Mouse (Mus musculus): ENCODE data around the gene Vapa.
"Not testable (repeated sequence)": the region's sequence is repeated elsewhere in the genome, so short reads cannot be mapped to it uniquely, and the experiment has no call there.

Gene Vapa

DNA sequence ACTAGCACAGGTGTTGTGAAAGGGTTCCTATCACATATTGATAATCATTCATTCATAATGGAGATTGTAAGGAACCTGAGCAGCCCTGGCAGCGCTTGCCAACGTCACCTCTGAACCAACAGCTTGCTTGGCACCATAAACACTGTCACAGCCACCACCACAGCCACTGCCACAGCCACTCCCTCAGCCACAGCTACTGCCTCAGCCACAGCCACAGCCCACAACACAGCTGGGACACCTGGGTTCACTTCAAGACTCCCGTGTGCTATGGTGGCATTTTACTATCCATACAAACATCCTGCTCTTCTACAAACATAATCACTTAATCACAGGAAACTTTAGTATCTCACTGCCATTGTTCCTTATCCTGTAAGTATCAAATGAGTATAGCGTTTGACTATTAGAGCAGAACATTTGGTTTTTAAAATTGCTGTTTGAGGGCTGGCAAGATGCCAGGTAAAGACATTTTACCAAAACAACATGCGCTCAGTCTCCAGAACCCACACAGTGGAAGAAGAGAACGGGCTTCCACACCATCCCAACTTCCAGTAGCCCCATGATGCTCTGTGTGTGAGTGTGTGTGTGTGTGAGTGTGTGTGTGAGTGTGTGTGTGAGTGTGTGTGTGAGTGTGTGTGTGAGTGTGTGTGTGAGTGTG is 51.9 kb downstream of the Vapa start:
- DNase-seq: no peak

DNA sequence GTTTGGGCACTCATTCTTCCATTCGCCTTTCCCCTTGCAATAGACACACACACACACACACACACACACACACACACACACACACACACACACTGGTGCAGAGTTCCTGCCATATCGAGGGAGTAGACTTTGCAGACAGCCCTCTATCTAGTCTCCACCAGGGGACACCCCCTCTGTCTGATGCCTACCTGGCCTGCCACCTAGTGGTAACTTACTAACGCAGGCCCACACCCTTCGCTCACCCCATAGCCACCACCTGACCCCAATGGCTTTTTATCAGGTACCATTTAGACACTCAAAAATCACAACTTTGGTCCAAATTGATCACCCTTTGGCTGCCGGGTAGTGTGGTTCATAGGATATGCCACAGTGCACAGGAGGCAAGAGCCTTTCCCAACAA is 54.1 kb downstream of the Vapa start:
- DNase-seq: peak; percentile 41

DNA sequence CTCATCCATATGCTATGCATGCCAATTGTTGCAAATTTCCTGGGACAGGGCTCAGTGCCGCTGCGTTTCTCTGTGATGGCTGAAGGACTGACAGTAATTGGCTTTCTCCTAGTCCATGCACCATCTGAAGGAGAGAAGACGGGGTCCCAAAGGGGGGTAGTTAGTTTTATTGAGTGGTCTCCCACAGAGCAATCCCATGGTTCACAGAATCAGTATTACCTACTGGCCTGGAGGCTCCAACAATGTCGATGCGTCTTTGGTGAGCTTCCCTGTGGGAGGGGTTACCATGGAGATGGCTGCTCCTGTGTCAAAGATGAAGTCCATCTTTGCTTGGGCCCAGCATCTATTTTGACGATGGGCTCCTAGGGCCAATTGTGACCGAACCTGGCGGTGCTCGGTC is 54.6 kb downstream of the Vapa start:
- DNase-seq: no peak

DNA sequence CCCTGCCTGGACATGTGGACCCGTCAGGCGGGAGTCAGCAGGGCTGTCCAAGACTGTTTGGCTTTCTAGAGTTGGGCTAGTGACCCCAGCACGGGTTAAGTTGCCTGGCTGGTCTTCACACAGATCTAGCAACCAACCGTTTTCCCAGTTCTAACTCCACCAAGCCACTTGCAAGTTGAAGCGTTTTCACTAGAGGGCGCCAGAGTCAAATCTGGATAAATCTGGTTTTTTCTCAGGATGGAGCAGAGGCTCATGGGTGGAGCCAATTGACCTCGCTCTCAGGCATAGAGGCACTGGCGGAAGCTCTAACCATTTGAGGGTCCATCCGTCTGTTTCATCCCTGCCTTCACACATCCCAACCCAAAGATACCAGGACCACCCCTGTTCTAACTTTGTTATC is 55.1 kb downstream of the Vapa start:
- DNase-seq: peak; percentile 86

DNA sequence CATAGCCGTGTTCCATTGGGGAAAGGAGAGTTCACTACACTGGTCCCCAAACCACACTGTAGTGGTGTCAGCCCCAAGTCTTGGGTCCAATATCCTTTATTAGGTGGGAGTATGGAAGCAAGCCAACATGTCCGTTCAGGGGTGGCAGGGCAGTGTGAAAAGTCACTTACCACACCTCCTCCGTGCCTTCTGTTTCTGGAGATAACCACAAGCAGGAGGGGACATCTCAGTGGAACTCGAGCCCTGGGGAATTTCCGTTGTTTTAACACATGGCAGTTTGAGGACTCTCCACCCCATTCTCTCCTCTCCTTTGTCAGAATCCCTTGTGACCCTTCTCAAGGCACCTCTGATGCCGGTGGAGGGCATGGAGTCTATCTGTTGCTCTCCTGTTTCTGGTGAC is 56.1 kb downstream of the Vapa start:
- DNase-seq: no peak

DNA sequence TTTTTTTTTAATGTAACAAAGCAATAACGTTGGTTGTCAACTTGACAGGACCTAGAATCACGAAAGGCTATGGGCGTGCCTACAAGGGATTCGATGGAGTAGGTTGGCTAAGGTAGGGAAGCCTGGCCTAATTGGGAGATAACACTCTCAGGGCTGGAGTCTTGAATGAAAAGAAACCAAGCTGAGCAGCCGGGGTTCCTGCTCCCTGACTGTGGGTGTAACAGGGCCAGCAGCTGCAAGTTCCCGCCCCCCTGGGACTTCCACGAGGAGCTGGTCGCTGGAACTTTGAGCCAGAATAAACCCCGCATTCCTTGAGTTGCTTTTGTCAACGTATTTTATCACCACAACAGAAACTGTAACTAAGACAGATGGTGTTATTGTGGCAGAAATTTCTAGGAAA is 56.6 kb downstream of the Vapa start:
- DNase-seq: no peak

DNA sequence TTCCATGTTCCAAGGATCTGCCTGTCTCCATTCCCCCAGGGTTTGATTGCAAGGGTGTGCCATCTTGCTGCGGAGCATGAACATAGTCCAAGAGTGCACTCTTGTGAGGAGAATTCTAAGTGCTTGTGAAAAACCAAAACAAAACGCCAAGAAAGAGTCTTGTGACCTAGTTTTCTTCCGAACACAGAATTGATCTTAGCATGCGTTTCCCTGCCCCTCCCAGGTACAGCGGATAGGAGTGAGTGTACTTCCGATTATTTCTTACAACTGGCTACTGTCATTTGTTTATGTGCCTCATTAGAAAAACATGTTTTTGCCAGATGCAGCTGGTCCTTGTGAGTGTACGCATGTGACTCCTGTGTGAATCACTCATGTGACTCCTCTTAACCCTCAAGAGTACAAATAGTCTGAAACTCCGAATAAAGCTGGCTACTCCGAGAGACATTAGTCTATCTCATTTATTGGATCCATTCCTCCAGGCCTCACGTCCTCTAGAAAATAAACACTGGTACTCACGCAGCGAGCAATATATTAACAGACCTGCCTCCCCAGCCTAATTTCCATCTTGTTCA is 60.8 kb downstream of the Vapa start:
- DNase-seq: no peak

DNA sequence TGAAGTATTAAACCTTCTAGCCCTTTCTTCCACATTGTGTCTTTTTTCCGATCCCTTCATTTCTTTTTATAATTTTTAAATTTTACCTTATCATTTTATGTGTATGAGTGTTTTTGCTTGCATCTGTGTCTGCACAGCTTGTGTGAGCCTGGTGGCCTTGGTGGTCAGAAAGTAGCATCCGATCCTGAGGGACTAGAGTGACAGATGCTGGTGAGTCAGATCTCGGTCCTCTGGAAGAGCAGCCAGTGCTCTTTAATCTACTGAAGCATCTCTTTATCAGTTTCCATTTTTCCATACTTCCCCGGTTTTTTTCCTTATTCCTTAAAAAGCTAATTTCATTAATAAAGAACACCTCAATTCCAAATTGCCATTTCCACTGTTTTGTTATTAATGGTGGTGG is 63.0 kb downstream of the Vapa start:
- no peak for DNase-seq

DNA sequence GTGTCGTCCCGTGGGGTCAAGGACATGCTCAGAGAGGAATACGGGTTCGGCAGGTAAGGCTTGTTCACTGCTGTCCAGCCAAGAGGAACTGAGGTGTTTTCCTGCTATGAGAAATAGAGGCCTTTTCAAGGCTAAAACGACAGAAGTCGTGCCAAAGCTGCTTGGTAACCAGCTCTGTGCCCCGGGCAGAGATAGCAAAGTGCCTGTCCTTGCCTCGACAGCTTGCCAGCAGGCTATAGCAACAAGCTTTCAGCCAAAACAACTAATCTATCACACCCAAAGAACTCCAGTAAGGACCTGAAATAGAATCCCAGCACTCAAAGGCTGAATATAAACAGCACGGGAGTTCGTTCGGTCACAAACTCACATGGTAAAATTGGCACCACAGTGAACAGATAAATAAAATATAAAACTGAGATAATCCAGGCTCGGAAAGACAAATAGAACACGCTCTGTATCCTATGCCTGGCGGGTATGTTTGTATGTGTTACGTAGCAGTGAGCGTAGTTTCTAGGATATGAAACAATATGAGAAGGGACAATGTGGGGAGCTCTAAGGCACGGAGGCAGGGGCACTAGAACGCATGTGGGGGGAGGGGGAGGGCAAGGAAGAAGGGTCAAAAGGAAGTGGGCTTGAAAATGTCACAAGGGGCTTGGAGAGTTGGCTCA is 64.5 kb downstream of the Vapa start:
- no peak for DNase-seq

DNA sequence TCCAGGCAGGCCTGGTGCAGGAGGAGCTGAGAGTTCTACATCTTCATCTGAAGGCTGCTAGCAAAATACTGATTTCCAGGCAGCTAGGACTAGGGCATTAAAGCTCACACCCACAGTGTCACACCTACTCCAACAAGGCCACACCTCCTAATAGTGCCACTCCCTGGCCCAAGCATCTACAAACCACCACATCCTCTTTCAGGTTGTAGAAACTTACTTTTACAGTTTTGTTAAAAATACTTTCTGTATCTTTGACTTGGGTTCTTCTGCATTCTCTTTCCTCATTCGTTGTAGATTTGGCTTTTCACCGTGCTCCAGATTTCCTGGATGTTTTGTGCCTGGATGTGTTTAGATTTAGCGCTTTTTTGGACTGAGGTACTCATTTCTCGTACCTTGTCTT is 67.1 kb downstream of the Vapa start:
- not testable (repeated sequence) for DNase-seq

DNA sequence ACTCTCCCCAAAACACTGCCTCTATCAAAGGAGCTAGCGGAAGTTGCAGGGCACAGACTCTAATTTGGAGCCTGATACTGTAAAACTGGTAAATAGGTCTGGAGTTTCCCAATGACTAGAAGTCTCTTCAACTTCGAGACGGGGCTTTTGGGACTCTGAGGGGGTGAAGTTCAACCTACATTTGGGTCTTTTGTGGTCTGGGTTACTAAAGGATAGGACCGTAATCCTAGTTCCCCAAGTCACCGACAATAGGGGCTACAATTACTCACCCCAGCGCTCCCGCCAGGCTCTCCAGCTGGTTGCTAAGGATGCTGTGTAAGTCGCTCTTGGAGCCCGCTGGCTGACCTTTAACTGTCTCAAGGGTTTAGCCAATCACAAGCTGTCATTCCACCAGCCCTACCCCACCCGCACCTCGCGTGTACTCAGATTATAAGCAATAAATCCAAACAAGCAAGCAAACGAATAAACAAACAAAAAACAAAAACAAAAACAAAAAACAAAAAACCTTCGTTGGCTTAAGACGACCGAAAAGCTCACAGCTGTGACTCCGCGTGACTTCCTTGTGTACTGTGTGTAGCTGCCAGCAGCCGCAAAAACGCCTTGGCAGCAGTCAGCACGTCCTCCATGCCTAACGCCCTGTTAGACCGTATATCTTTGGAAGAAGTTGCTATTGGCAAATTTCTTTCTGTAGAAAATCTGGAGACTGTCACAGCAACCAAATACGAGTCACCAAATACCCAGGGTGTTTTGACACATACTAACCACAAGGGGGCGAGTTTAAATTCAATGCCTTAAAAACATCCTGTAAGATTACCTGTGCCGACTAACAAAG is 72.7 kb downstream of the Vapa start, which contains the start of gene Tmem232:
Gene Tmem232, minus strand, starts transcription at position 342 of the 832 bp plus-strand sequence.
- peak; percentile 59 for DNase-seq

DNA sequence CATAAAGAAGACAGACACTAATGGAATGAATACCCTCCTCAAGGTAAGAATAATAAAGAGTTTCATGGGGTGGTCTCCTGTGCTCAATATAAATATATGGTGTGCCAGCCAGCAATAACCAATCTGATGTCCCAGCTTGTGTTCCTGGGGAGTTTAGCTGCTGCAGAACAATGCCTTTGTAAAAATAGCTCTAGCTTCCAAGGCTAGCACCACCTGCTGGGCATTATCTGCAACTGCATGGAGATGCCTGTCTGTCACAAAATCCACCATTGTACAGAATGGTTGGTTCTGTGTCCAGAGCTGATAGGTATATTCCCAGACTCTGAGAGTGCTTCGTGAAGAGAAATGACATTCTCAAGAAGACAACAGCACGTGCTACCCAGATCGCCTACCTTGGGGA is 77.2 kb downstream of the Vapa start:
- peak; percentile 58 for DNase-seq

DNA sequence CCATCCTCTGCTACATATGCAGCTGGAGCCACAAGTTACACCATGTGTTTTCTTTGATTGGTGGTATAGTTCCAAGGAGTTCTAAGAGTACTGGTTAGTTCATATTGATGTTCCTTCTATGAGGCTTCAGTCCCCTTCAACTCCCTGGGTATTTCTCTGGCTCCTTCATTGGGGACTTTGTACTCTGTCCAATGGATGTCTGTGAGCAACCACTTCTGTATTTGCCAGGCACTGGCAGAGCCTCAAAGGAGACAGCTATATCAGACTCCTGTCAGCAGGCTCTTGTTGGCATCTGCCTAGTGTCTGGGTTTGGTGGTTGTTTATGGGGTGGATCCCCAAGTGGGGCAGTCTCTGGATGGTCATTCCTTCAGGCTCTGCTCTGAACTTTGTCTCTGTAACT is 81.0 kb downstream of the Vapa start:
- not testable (repeated sequence) for DNase-seq
